Mouse (Mus musculus) ES-Bruce4 (cell line): Measurements from ENCODE around the gene Agap1.

Experiments used
- CTCF ChIP-seq: IDR thresholded peaks from one replicate; pipeline ENCODE4 v1.8.1; 2011; ENCODE audit warnings: low read depth, low read length
- POLR2A ChIP-seq: IDR thresholded peaks from one replicate; pipeline ENCODE4 v1.8.1; 2011; ENCODE audit warnings: low read length; ENCODE audit not compliant: insufficient read depth

DNA sequence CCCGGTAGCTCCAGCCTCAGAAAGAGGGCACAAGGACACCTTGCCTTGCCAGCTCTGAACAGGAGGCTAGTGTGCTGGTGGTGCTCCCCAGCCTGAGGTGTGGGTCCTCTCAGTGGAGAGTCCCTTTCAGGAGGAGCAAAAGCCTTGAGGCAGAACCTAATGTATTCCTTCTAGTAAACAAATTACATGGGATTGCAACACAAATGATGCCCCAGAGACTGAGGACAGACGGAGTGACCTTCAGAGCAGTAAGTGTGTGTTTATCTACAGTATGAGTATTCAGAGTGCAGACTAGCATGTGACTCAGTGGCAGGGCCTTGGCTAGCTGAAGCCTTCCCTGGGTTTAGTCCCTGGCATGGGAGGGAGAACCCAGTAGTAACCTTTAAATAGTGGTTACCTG, 165.4 kb downstream of the Agap1 start:
- no peak for TF ChIP-seq CTCF
- TF ChIP-seq POLR2A, result no peak
